Mouse (Mus musculus): ENCODE measurements at regions not wholly inside any gene's neighbourhood (a gene's known extent, or its start where the extent isn't known, plus 50 kb on each side); places are given as distances from the start of the nearest gene placed in this dataset.

GRCm38 (mm10) chr5:133389896-133390295, 709.6 kb upstream of the Castor2 start:
- no peak overlapping the region for H3K27ac ChIP-seq
- no peak overlapping the region for H3K4me3 ChIP-seq
- intact Hi-C loops (cut with DNase I): no loop called here
- TF ChIP-seq CTCF (IDR thresholded peaks at IDR 0.05): no peak
- no peak for DNase-seq (ENCODE audit: extremely low spot score in 1 of 2, low spot score in 2 of 2)

DNA sequence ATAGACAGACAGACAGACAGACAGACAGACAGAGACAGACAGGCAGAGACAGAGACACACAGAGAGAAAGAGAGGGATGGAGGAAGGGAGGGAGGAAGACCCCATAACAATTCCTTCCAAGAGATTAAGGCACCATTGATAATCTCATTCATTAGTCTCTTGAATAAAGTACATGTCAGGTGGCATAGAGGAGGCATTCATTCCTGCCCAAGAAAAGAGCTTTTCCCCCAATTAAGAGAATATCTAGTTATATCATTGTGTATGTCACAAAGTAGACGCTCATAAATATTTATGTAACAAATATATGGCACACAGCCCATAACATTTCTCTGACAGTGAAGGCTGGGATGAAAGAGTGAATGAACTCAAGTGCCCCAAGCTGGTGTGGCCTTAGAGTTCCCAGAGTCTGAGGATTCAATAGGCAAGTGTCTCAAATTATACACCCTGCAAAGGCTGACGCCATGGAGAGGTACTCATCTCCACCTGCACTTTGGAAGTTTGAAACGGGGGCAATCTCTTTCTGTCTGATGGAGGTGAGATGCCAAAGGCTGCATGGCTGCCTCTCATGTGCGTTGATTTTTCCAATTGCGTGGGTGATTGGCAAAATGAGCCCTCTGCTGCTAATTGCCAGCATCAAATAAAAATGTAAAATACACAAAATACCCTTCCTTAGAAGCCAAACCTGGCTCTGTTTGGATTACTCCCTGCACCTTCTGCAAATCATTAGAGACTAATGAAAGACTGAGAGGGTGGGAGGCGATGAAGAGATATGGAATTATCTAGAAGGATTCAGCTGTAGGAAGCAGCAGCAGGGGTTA, 710.3 kb upstream of the Castor2 start:
- no peak for TF ChIP-seq CTCF (IDR thresholded peaks at IDR 0.05)
- DNase-seq (ENCODE audit: extremely low spot score in 1 of 2, low spot score in 2 of 2): no peak

GRCm38 (mm10) chr5:133385374-133386349, 713.8 kb upstream of the Castor2 start:
- intact Hi-C loops (cut with DNase I): no loop called here
- Histone ChIP-seq H3K4me3 (no peak overlapping the region), H3K27ac (no peak overlapping the region)
- no peak for TF ChIP-seq CTCF (IDR thresholded peaks at IDR 0.05)
- no peak for DNase-seq (ENCODE audit: extremely low spot score in 1 of 2, low spot score in 2 of 2)

More for the DNA sequence above, 710.3 kb upstream of the Castor2 start:
- no peak overlapping the region for H3K4me3 ChIP-seq
- H3K27ac ChIP-seq: no peak overlapping the region
- intact Hi-C loops (cut with DNase I): no loop called here

DNA sequence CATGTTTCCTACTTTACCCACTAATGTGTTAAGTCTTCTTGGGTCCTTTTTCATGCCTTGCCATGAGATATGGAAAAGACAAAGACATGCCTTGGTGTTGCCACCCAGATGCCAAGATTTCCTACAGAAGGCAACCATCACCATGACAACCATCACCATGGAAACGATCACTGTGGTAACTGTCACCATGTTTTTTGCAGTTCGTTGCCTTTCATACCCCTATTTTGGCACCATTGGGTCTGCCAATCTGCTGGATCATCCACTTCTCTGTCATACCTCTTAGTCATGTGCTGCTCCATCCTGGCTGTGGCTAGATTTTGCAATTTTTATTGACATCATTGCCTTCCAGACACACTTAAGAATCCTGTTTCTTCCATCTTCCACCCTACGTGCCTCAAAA, 733.7 kb upstream of the Castor2 start:
- Histone ChIP-seq H3K27ac (no peak overlapping the region), H3K4me3 (no peak overlapping the region)
- TF ChIP-seq CTCF (IDR thresholded peaks at IDR 0.05): no peak
- peak; percentile 31 to 61 for DNase-seq (ENCODE audit: extremely low spot score in 1 of 2, low spot score in 2 of 2)
- intact Hi-C loops (cut with DNase I): no loop called here

GRCm38 (mm10) chr5:133347516-133347915, 752.0 kb upstream of the Castor2 start:
- no peak overlapping the region for H3K4me3 ChIP-seq
- TF ChIP-seq CTCF (IDR thresholded peaks at IDR 0.05): no peak
- no peak for DNase-seq (ENCODE audit: extremely low spot score in 1 of 2, low spot score in 2 of 2)
- intact Hi-C loops (cut with DNase I): no loop called here
- H3K27ac ChIP-seq: no peak overlapping the region

- Histone ChIP-seq H3K4me3 (no peak overlapping the region), H3K27ac (no peak overlapping the region)
- TF ChIP-seq CTCF (IDR thresholded peaks at IDR 0.05): no peak
- intact Hi-C loops (cut with DNase I): no loop called here
- DNase-seq (ENCODE audit: extremely low spot score in 1 of 2, low spot score in 2 of 2): no peak
Measured at GRCm38 (mm10) chr5:133341973-133342372, 757.5 kb upstream of the Castor2 start.

DNA sequence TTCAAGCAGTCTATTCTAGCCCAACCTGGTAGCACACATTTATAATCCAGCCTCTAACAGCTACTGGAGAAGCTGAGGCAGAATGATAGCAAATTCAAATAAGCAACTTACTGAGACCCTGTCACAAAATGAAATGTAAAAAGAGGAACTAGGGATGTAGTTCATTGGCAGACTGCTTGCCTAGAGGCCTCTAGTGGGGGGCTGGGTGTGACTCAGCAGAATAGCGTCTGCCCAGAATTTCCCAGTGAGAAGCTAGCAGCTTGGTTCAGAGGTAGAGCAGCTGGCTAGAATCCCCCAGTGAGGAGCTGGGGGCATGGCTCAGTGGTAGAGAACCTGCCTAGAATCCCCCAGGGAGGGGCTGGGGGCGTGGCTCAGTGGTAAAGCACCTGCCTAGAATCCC, 777.5 kb upstream of the Auts2 start:
- no peak for TF ChIP-seq CTCF (IDR thresholded peaks at IDR 0.05)
- intact Hi-C loops (cut with DNase I): no loop called here
- DNase-seq (ENCODE audit: extremely low spot score in 1 of 2, low spot score in 2 of 2): no peak
- no peak overlapping the region for H3K4me3 ChIP-seq
- no peak overlapping the region for H3K27ac ChIP-seq

DNA sequence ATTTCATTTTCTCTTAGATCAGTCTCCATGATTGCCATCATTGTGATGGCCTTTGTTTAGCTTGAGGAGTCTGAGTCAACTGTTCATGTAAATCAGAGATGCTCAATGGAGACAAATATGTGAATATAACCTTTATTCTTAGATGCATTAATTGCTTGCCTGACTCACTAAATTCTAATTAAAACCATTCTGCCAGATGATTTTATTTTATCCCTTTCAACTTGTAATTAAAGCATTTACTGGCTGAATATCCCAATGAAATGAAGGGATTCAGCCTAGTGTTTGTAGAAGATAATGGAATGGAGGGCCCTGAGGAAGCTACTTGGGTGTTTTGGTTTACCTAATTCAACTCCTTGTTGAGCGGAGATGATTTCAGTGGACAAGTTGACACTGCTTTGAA, 777.1 kb upstream of the Auts2 start:
- H3K4me3 ChIP-seq: no peak overlapping the region
- H3K27ac ChIP-seq: no peak overlapping the region
- no peak for DNase-seq (ENCODE audit: extremely low spot score in 1 of 2, low spot score in 2 of 2)
- intact Hi-C loops (cut with DNase I): no loop called here
- TF ChIP-seq CTCF (IDR thresholded peaks at IDR 0.05): no peak

DNA sequence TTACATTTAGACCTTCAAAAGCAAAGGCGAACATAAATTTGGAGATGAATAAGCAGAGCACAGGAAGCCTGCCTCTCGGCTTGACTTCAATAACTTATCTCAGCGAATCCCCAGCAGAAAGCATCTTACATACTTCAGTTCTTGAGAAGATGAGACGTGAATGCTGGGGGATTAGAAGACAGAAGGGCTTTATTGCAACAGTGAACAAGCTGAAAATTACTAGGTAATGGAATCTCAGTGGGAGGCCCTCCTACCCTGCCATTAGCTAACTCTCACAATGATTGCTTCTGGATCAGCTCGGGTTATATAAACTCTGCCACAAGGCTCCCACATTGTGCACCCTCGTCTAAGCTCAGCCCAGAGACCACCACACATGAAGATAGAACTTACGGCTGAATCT, 770.9 kb upstream of the Auts2 start:
- intact Hi-C loops (cut with DNase I): no loop called here
- TF ChIP-seq CTCF (IDR thresholded peaks at IDR 0.05): no peak
- DNase-seq (ENCODE audit: extremely low spot score in 1 of 2, low spot score in 2 of 2): no peak
- Histone ChIP-seq H3K4me3 (no peak overlapping the region), H3K27ac (no peak overlapping the region)

DNA sequence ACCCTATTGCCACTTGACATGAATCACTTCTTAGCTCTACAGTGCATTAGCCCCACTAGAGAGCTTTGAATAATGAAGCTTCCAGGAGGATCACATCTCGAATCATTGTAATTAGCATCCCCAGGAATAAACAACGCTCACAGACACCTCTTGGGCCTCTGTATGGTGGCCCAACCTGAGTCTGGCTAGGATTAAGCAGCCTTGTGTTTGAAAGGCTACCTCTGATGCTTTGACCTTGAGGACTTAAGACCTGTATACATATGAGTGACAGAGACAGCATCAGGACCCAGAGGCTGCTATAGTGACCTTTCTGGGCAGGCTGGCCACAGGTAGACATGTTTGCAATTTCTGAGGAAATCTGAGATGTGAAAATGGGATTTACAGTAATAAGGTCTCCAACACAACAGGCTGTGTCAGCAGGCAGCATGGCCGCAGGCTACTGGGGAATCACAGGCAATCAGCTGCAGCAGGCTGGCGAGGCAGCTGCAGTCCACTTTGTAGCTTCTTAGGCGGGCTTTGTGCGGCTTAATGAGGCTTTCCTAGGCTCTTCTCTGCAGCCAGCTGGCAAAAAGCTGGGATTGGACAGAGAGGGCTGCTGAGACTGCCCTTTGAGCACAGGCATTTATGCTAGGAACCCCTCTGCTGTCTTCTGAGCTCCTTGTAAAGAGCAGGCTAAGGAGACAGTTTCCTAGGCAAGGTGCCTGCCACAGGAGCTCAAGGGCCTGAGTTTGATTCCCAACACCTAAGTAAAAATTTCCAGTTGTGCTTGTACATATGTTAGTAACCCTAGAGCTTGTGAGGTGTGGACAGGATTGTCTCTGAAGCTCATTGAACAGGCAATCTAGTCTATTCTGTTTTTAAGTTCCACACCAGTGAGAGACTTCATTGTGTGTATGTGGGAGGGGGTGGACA, 768.1 kb upstream of the Auts2 start:
- Histone ChIP-seq H3K27ac (no peak overlapping the region), H3K4me3 (no peak overlapping the region)
- peak; percentile 17 for DNase-seq (ENCODE audit: extremely low spot score in 1 of 2, low spot score in 2 of 2)
- TF ChIP-seq CTCF (IDR thresholded peaks at IDR 0.05): no peak
- intact Hi-C loops (cut with DNase I): no loop called here

- intact Hi-C loops (cut with DNase I): no loop called here
- H3K4me3 ChIP-seq: no peak overlapping the region
- no peak for TF ChIP-seq CTCF (IDR thresholded peaks at IDR 0.05)
- peak overlapping the region; percentile 54; the same call in 1 of the 2 replicates for H3K27ac ChIP-seq
- DNase-seq (ENCODE audit: extremely low spot score in 1 of 2, low spot score in 2 of 2): peak; percentile 7 to 15
Measured at GRCm38 (mm10) chr5:133267887-133268286, 724.7 kb upstream of the Auts2 start.

Measured in left cerebral cortex, adult 2 months (tissue).